Mouse (Mus musculus): ENCODE measurements around the gene Nup107.
"Not testable (repeated sequence)": the region's sequence is repeated elsewhere in the genome, so short reads cannot be mapped to it uniquely, and the experiment has no call there.

- TF ChIP-seq CTCF (conservative IDR thresholded peaks at IDR 0.05 in 1 of 2, IDR thresholded peaks at IDR 0.05 in 1 of 2; ENCODE audit: low read depth in 2 of 2, low read length in 2 of 2); CHD1 (IDR thresholded peaks at IDR 0.05; ENCODE audit: low read depth, low read length); GABPA (IDR thresholded peaks at IDR 0.05; ENCODE audit: insufficient replicate concordance, low read depth, low read length); SMC3 (IDR thresholded peaks at IDR 0.05; ENCODE audit: low read depth, low read length); HCFC1 (IDR thresholded peaks at IDR 0.05; ENCODE audit: low read depth, low read length); POLR2A (IDR thresholded peaks at IDR 0.05; ENCODE audit: low read depth, low read length): not testable (repeated sequence)
Measured at GRCm38 (mm10) chr10:117704314-117704963, 88.1 kb downstream of the Nup107 start.

Measured in CH12.LX (cell line).